Mouse (Mus musculus) hindbrain, embryonic 11.5 days (tissue): ENCODE measurements at regions not wholly inside any gene's neighbourhood (a gene's known extent, or its start where the extent isn't known, plus 50 kb on each side); places are given as distances from the start of the nearest gene placed in this dataset.
"Not testable (repeated sequence)": the region's sequence is repeated elsewhere in the genome, so short reads cannot be mapped to it uniquely, and the experiment has no call there.

Experiments used
- ATAC-seq: fragments of 200-750 bp; cut with Nextera tagmentation; 2 replicates; pipeline ENCODE4 v1.8.0; 2017; ENCODE audit warnings: mild to moderate bottlenecking, moderate TSS enrichment, moderate library complexity; ENCODE audit not compliant: low FRiP score
- DNase-seq: peaks from one replicate; pipeline ENCODE4 v3.0.0-alpha.2; 2015; ENCODE audit warnings: low spot score
- H3K27ac ChIP-seq: fragments of 300-500 bp; sonication (generic); 2 replicates; pipeline ENCODE4 v1.5.1; 2014; ENCODE audit warnings: mild to moderate bottlenecking, low read depth, low read length
- H3K27me3 ChIP-seq: fragments of 300-500 bp; sonication (generic); 2 replicates; pipeline ENCODE4 v1.6.1; 2014; ENCODE audit warnings: mild to moderate bottlenecking, low read length, moderate library complexity, mixed read lengths; ENCODE audit not compliant: control insufficient read depth, insufficient read depth
- H3K36me3 ChIP-seq: fragments of 300-500 bp; sonication (generic); 2 replicates; pipeline ENCODE4 v1.6.1; 2014; ENCODE audit warnings: mild to moderate bottlenecking, low read length, moderate library complexity, mixed read lengths; ENCODE audit not compliant: control insufficient read depth, insufficient read depth
- H3K4me1 ChIP-seq: fragments of 300-500 bp; sonication (generic); replicated peaks from 2 replicates; pipeline ENCODE4 v1.6.1; 2014; ENCODE audit warnings: low read length, mixed read lengths; ENCODE audit not compliant: control insufficient read depth, insufficient read depth
- H3K4me2 ChIP-seq: fragments of 300-500 bp; sonication (generic); replicated peaks from 2 replicates; pipeline ENCODE4 v1.6.1; 2014; ENCODE audit warnings: mild to moderate bottlenecking, low read depth, low read length
- H3K4me3 ChIP-seq: fragments of 300-500 bp; sonication (generic); 2 replicates; pipeline ENCODE4 v1.5.1; 2014; ENCODE audit warnings: low read depth, low read length
- H3K9ac ChIP-seq: fragments of 300-500 bp; sonication (generic); 2 replicates; pipeline ENCODE4 v1.6.1; 2014; ENCODE audit warnings: low read depth, low read length
- H3K9me3 ChIP-seq: fragments of 300-500 bp; sonication (generic); 2 replicates; pipeline ENCODE4 v1.6.1; 2016; ENCODE audit warnings: low read length; ENCODE audit not compliant: control insufficient read depth
- WGBS: fragments of 180-500 bp; shearing (Covaris S2); extraction: QIAGEN DNeasy Blood & Tissue Kit; methylation state at CpG from one replicate; pipeline ENCODE4 v1.1.7; 2014; 5-methylcytosine and 5-hydroxymethylcytosine counted together

DNA sequence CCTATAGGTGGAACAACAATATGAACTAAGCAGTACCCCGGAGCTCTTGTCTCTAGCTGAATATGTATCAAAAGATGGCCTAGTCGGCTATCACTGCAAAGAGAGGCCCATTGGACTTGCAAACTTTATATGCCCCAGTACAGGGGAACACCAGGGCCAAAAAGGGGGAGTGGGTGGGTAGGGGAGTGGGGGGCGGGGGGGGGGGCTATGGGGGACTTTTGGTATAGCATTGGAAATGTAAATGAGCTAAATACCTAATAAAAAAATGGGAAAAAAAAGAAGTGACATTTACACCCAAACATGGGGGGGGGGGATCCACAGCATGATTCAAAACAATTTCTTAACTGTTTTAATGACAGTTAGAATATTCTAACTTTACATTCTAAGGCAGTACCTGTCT lies 148.6 kb downstream of the Gabrg1 start:
- not testable (repeated sequence) for DNase-seq

More for the DNA sequence above, 148.6 kb downstream of the Gabrg1 start:
- not testable (repeated sequence) for H3K9ac ChIP-seq, H3K27me3 ChIP-seq, H3K36me3 ChIP-seq, H3K4me1 ChIP-seq, H3K4me2 ChIP-seq, H3K9me3 ChIP-seq, H3K27ac ChIP-seq, H3K4me3 ChIP-seq
- ATAC-seq = peak; percentile 35; the same call in 1 of the 2 replicates
- WGBS = 82% methylated on average over 3 of the region's 3 CpGs
